Mouse (Mus musculus) myocyte (in vitro differentiated cells): Measurements from ENCODE around the gene Nat9.

ENCODE experiments used
- CEBPB ChIP-seq: IDR thresholded peaks from 2 replicates; pipeline ENCODE4 v1.6.1; 2011; ENCODE audit warnings: mild to moderate bottlenecking, moderate library complexity; ENCODE audit not compliant: poor library complexity, insufficient read depth, severe bottlenecking
- MAX ChIP-seq: IDR thresholded peaks from one replicate; pipeline ENCODE4 v1.6.1; 2011; ENCODE audit warnings: low read depth, mild to moderate bottlenecking, control low read depth
- POLR2A ChIP-seq: IDR thresholded peaks from one replicate; pipeline ENCODE4 v1.6.1; 2011; ENCODE audit warnings: low read depth, mild to moderate bottlenecking, control low read depth, moderate library complexity; ENCODE audit not compliant: insufficient read length
- POLR2AphosphoS2 ChIP-seq: IDR thresholded peaks from one replicate; pipeline ENCODE4 v1.6.1; 2011; ENCODE audit warnings: low read depth, control low read depth; ENCODE audit not compliant: insufficient read length
- REST ChIP-seq: IDR thresholded peaks from one replicate; pipeline ENCODE4 v1.6.1; 2011; ENCODE audit warnings: mild to moderate bottlenecking, control low read depth, moderate library complexity; ENCODE audit not compliant: insufficient read depth, insufficient read length
- TCF12 ChIP-seq: IDR thresholded peaks from one replicate; pipeline ENCODE4 v1.6.1; 2011; ENCODE audit warnings: mild to moderate bottlenecking, control low read depth; ENCODE audit not compliant: poor library complexity, insufficient read depth, severe bottlenecking

DNA sequence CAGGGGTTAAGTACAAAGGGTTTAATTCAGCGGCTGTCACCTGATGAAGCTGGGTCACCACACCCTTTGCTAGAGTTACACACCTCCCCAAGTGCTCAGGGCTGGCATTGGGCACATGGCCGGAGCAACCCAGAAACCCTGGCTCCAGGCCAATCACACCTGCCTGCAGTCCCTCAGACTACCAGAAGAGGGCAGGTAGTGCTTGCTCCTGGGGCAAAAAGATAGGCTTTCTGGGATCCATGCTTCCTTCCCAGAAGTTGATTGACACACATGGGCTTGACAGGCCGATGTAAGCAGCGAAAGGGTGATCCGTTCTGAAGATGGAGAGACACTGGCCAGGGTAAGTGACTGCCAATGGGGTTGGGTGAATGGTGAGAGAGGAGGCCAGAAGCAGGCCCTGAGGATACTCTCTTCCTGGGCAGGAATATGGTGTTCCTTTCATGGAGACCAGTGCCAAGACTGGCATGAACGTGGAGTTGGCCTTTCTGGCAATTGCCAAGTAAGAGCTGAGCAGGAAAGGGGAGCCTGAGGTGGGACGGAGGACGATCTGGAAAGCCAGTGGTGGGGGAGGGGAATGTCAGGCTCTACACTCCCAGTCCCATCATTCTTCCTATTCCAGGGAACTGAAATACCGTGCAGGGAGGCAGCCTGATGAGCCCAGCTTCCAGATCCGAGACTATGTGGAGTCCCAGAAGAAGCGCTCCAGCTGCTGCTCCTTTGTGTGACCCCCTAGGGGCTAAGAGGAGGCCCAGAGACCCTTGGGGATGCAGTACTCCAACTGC is 27.5 kb downstream of the Nat9 start:
- no peak for TF ChIP-seq POLR2AphosphoS2
- no peak for TF ChIP-seq POLR2A
- no peak for TF ChIP-seq TCF12
- TF ChIP-seq MAX = no peak
- no peak for TF ChIP-seq REST
- no peak for TF ChIP-seq CEBPB
